Mouse (Mus musculus): ENCODE measurements around the gene Tlr9. TPM values are rescaled to one million over a fixed set of nuclear protein-coding genes. Genes with fewer than 3 reads are reported as not detected.

The Tlr9 gene
- polyA plus RNA-seq, 1 experiment: 2.3 TPM

- peaks cover 93% of the 10 kb centered on the region for H3K36me3 ChIP-seq (replicated peaks; ENCODE audit: low read length)
- H3K4me3 ChIP-seq (replicated peaks): no peak overlapping the region
Measured at GRCm38 (mm10) chr9:106192024-106192423, 30.4 kb upstream of the Tlr9 start.

GRCm38 (mm10) chr9:106192998-106193397 lies 29.4 kb upstream of the Tlr9 start:
- Histone ChIP-seq H3K9me3 (no peaks in the 10 kb centered on the region), H3K27me3 (replicated peaks) (no peaks in the 10 kb centered on the region), H3K4me1 (peaks cover 17% of the 10 kb centered on the region), H3K36me3 (replicated peaks; ENCODE audit: low read length) (peaks cover 88% of the 10 kb centered on the region), H3K4me3 (replicated peaks) (peak overlapping the region; percentile 26)
- TF ChIP-seq GATA1 (IDR thresholded peaks at IDR 0.05; ENCODE audit: borderline replicate concordance, low read length) (no peak), FLI1 (IDR thresholded peaks at IDR 0.05; ENCODE audit: low read length) (no peak)

More at GRCm38 (mm10) chr9:106192024-106192423, 30.4 kb upstream of the Tlr9 start:
- Histone ChIP-seq H3K9me3 (no peaks in the 10 kb centered on the region), H3K27me3 (replicated peaks) (no peaks in the 10 kb centered on the region), H3K4me1 (peaks cover 14% of the 10 kb centered on the region)
- no peak for TF ChIP-seq FLI1 (IDR thresholded peaks at IDR 0.05; ENCODE audit: low read length)
- TF ChIP-seq GATA1 (IDR thresholded peaks at IDR 0.05; ENCODE audit: borderline replicate concordance, low read length): no peak

GRCm38 (mm10) chr9:106193930-106194807 lies 28.2 kb upstream of the Tlr9 start:
- no peaks in the 10 kb centered on the region for H3K9me3 ChIP-seq
- TF ChIP-seq FLI1 (IDR thresholded peaks at IDR 0.05; ENCODE audit: low read length): no peak
- no peak for TF ChIP-seq GATA1 (IDR thresholded peaks at IDR 0.05; ENCODE audit: borderline replicate concordance, low read length)
- H3K36me3 ChIP-seq (replicated peaks; ENCODE audit: low read length): peaks cover 76% of the 10 kb centered on the region
- no peaks in the 10 kb centered on the region for H3K27me3 ChIP-seq (replicated peaks)
- H3K4me3 ChIP-seq (replicated peaks): no peak overlapping the region
- peaks cover 27% of the 10 kb centered on the region for H3K4me1 ChIP-seq

- Histone ChIP-seq H3K36me3 (replicated peaks; ENCODE audit: low read length) (peaks cover 61% of the 10 kb centered on the region), H3K27me3 (replicated peaks) (no peaks in the 10 kb centered on the region), H3K9me3 (no peaks in the 10 kb centered on the region), H3K4me1 (peaks cover 42% of the 10 kb centered on the region), H3K4me3 (replicated peaks) (no peak overlapping the region)
- TF ChIP-seq FLI1 (IDR thresholded peaks at IDR 0.05; ENCODE audit: low read length) (no peak), GATA1 (IDR thresholded peaks at IDR 0.05; ENCODE audit: borderline replicate concordance, low read length) (no peak)
Measured at GRCm38 (mm10) chr9:106195693-106196092, 26.7 kb upstream of the Tlr9 start.

- Histone ChIP-seq H3K4me3 (replicated peaks) (no peak overlapping the region), H3K4me1 (peaks cover 49% of the 10 kb centered on the region), H3K27me3 (replicated peaks) (no peaks in the 10 kb centered on the region), H3K9me3 (no peaks in the 10 kb centered on the region), H3K36me3 (replicated peaks; ENCODE audit: low read length) (peaks cover 46% of the 10 kb centered on the region)
- TF ChIP-seq GATA1 (IDR thresholded peaks at IDR 0.05; ENCODE audit: borderline replicate concordance, low read length) (no peak), FLI1 (IDR thresholded peaks at IDR 0.05; ENCODE audit: low read length) (no peak)
Measured at GRCm38 (mm10) chr9:106197081-106197713, 25.2 kb upstream of the Tlr9 start.

GRCm38 (mm10) chr9:106197732-106198131 lies 24.7 kb upstream of the Tlr9 start:
- no peak for TF ChIP-seq GATA1 (IDR thresholded peaks at IDR 0.05; ENCODE audit: borderline replicate concordance, low read length)
- TF ChIP-seq FLI1 (IDR thresholded peaks at IDR 0.05; ENCODE audit: low read length): no peak
- Histone ChIP-seq H3K4me1 (peaks cover 46% of the 10 kb centered on the region), H3K36me3 (replicated peaks; ENCODE audit: low read length) (peaks cover 41% of the 10 kb centered on the region), H3K4me3 (replicated peaks) (no peak overlapping the region), H3K9me3 (no peaks in the 10 kb centered on the region), H3K27me3 (replicated peaks) (no peaks in the 10 kb centered on the region)

- H3K27me3 ChIP-seq (replicated peaks): no peaks in the 10 kb centered on the region
- no peak for TF ChIP-seq GATA1 (IDR thresholded peaks at IDR 0.05; ENCODE audit: borderline replicate concordance, low read length)
- H3K36me3 ChIP-seq (replicated peaks; ENCODE audit: low read length): peaks cover 35% of the 10 kb centered on the region
- peak overlapping the region; percentile 92 for H3K4me3 ChIP-seq (replicated peaks)
- H3K4me1 ChIP-seq: peaks cover 48% of the 10 kb centered on the region
- H3K9me3 ChIP-seq: no peaks in the 10 kb centered on the region
Measured at GRCm38 (mm10) chr9:106198962-106199458, 23.4 kb upstream of the Tlr9 start.

GRCm38 (mm10) chr9:106199535-106200272 lies 22.7 kb upstream of the Tlr9 start, which contains the start of gene Ppm1m:
Ppm1m (minus strand) TSS chr9:106199746.
- no peak for TF ChIP-seq FLI1 (IDR thresholded peaks at IDR 0.05; ENCODE audit: low read length)
- TF ChIP-seq GATA1 (IDR thresholded peaks at IDR 0.05; ENCODE audit: borderline replicate concordance, low read length): no peak
- peaks cover 55% of the 10 kb centered on the region for H3K4me1 ChIP-seq
- peak within 1 kb of the TSS; percentile 92 for H3K4me3 ChIP-seq (replicated peaks)
- H3K9me3 ChIP-seq: no peaks in the 10 kb centered on the region
- no peaks in the 10 kb centered on the region for H3K27me3 ChIP-seq (replicated peaks)
- peaks cover 34% of the 10 kb centered on the region for H3K36me3 ChIP-seq (replicated peaks; ENCODE audit: low read length)

- H3K4me1 ChIP-seq: peaks cover 77% of the 10 kb centered on the region
- H3K9me3 ChIP-seq: no peaks in the 10 kb centered on the region
Measured at GRCm38 (mm10) chr9:106201895-106202294, 20.5 kb upstream of the Tlr9 start.

More at GRCm38 (mm10) chr9:106201895-106202294, 20.5 kb upstream of the Tlr9 start:
- TF ChIP-seq FLI1 (IDR thresholded peaks at IDR 0.05; ENCODE audit: low read length) (no peak), GATA1 (IDR thresholded peaks at IDR 0.05; ENCODE audit: borderline replicate concordance, low read length) (no peak)
- no peaks in the 10 kb centered on the region for H3K27me3 ChIP-seq (replicated peaks)
- peak overlapping the region; percentile 100 for H3K4me3 ChIP-seq (replicated peaks)
- H3K36me3 ChIP-seq (replicated peaks; ENCODE audit: low read length): peaks cover 29% of the 10 kb centered on the region

All from megakaryocyte, embryonic 14.5 days (primary cell).